Mouse (Mus musculus): ENCODE measurements around the gene A830005F24Rik.
"Not testable (repeated sequence)": the region's sequence is repeated elsewhere in the genome, so short reads cannot be mapped to it uniquely, and the experiment has no call there.

Gene A830005F24Rik

GRCm38 (mm10) chr13:48513003-48513929, at the start of gene A830005F24Rik, which contains the start of gene Zfp169:
Gene A830005F24Rik (plus strand): TSS chr13:48513570.
Gene Zfp169 (minus strand): TSS chr13:48513451.
- no peak for DNase-seq (ENCODE audit: extremely low read depth, low read depth, low spot score)

GRCm38 (mm10) chr13:48464170-48464569, 49.2 kb upstream of the A830005F24Rik start:
- DNase-seq (ENCODE audit: extremely low read depth, low read depth, low spot score): no peak

GRCm38 (mm10) chr13:48466186-48466585, 47.2 kb upstream of the A830005F24Rik start:
- DNase-seq (ENCODE audit: extremely low read depth, low read depth, low spot score): no peak

GRCm38 (mm10) chr13:48468656-48469180, 44.7 kb upstream of the A830005F24Rik start:
- DNase-seq (ENCODE audit: extremely low read depth, low read depth, low spot score): no peak

- no peak for DNase-seq (ENCODE audit: extremely low read depth, low read depth, low spot score)
These were observed 29.8 kb upstream of the A830005F24Rik start for GRCm38 (mm10) chr13:48483606-48484005.

GRCm38 (mm10) chr13:48490396-48491182, 22.8 kb upstream of the A830005F24Rik start:
- DNase-seq (ENCODE audit: extremely low read depth, low read depth, low spot score): no peak

- DNase-seq (ENCODE audit: extremely low read depth, low read depth, low spot score): no peak
These were observed 20.2 kb upstream of the A830005F24Rik start for GRCm38 (mm10) chr13:48493183-48493582.

- DNase-seq (ENCODE audit: extremely low read depth, low read depth, low spot score): no peak
These were observed 15.6 kb upstream of the A830005F24Rik start for GRCm38 (mm10) chr13:48497693-48498221.

GRCm38 (mm10) chr13:48498676-48499075, 14.7 kb upstream of the A830005F24Rik start:
- no peak for DNase-seq (ENCODE audit: extremely low read depth, low read depth, low spot score)

- no peak for DNase-seq (ENCODE audit: extremely low read depth, low read depth, low spot score)
These were observed 10.9 kb upstream of the A830005F24Rik start for GRCm38 (mm10) chr13:48502422-48502821.

GRCm38 (mm10) chr13:48508661-48509060, 4.7 kb upstream of the A830005F24Rik start:
- DNase-seq (ENCODE audit: extremely low read depth, low read depth, low spot score): no peak

- no peak for DNase-seq (ENCODE audit: extremely low read depth, low read depth, low spot score)
These were observed 2.5 kb downstream of the A830005F24Rik start for GRCm38 (mm10) chr13:48515861-48516260.

GRCm38 (mm10) chr13:48519122-48519521, 5.8 kb downstream of the A830005F24Rik start:
- not testable (repeated sequence) for DNase-seq (ENCODE audit: extremely low read depth, low read depth, low spot score)

GRCm38 (mm10) chr13:48525745-48526144, 12.4 kb downstream of the A830005F24Rik start:
- DNase-seq (ENCODE audit: extremely low read depth, low read depth, low spot score): no peak

- DNase-seq (ENCODE audit: extremely low read depth, low read depth, low spot score): no peak
These were observed 14.9 kb downstream of the A830005F24Rik start for GRCm38 (mm10) chr13:48528123-48528871.

GRCm38 (mm10) chr13:48529028-48529427, 15.7 kb downstream of the A830005F24Rik start:
- DNase-seq (ENCODE audit: extremely low read depth, low read depth, low spot score): no peak

- no peak for DNase-seq (ENCODE audit: extremely low read depth, low read depth, low spot score)
These were observed 17.3 kb downstream of the A830005F24Rik start for GRCm38 (mm10) chr13:48530685-48531084.

GRCm38 (mm10) chr13:48531448-48531847, 18.1 kb downstream of the A830005F24Rik start:
- no peak for DNase-seq (ENCODE audit: extremely low read depth, low read depth, low spot score)

- DNase-seq (ENCODE audit: extremely low read depth, low read depth, low spot score): no peak
These were observed 20.1 kb downstream of the A830005F24Rik start for GRCm38 (mm10) chr13:48533441-48533840.

- no peak for DNase-seq (ENCODE audit: extremely low read depth, low read depth, low spot score)
These were observed 27.1 kb downstream of the A830005F24Rik start for GRCm38 (mm10) chr13:48540488-48540887.
